Mouse (Mus musculus) stomach, embryonic 15.5 days (tissue): ENCODE data around the gene Kras. TPM values are rescaled to one million over a fixed set of nuclear protein-coding genes. Genes with fewer than 3 reads are reported as not detected.
A peak's percentile ranks its signal among the peaks of the same experiment; 100 is the strongest.

Experiments used
- ATAC-seq: fragments of 200-750 bp; cut with Nextera tagmentation; 2 replicates; pipeline ENCODE4 v1.8.0; 2017; ENCODE audit warnings: low read depth, moderate number of reproducible peaks, moderate TSS enrichment; ENCODE audit not compliant: insufficient read depth, low FRiP score
- H3K27ac ChIP-seq: fragments of 300-500 bp; sonication (generic); 2 replicates; pipeline ENCODE4 v1.5.1; 2015; ENCODE audit warnings: mild to moderate bottlenecking, inconsistent platforms
- H3K27me3 ChIP-seq: fragments of 300-500 bp; sonication (generic); replicated peaks from 2 replicates; pipeline ENCODE4 v1.6.1; 2015; ENCODE audit warnings: inconsistent platforms
- H3K36me3 ChIP-seq: fragments of 300-500 bp; sonication (generic); 2 replicates; pipeline ENCODE4 v1.6.1; 2015; ENCODE audit warnings: inconsistent platforms
- H3K4me1 ChIP-seq: fragments of 300-500 bp; sonication (generic); 2 replicates; pipeline ENCODE4 v1.6.1; 2015; ENCODE audit warnings: inconsistent platforms
- H3K4me2 ChIP-seq: fragments of 300-500 bp; sonication (generic); 2 replicates; pipeline ENCODE4 v1.6.1; 2015; ENCODE audit warnings: mild to moderate bottlenecking, inconsistent platforms
- H3K4me3 ChIP-seq: fragments of 300-500 bp; sonication (generic); replicated peaks from 2 replicates; pipeline ENCODE4 v1.5.1; 2015; ENCODE audit warnings: inconsistent platforms
- H3K9ac ChIP-seq: fragments of 300-500 bp; sonication (generic); 2 replicates; pipeline ENCODE4 v1.6.1; 2015; ENCODE audit warnings: inconsistent platforms
- H3K9me3 ChIP-seq: fragments of 300-500 bp; sonication (generic); 2 replicates; pipeline ENCODE4 v1.6.1; 2016; ENCODE audit warnings: inconsistent platforms
- WGBS: fragments of 180-500 bp; shearing (Covaris S2); methylation state at CpG from one replicate; pipeline ENCODE4 v1.1.7; 2015; 5-methylcytosine and 5-hydroxymethylcytosine counted together
- polyA plus RNA-seq: library from polyadenylated mRNA; unstranded; fragments of >200 nt; fragmentation: Nextera tagmentation; extraction: Ambion mirVana; gene quantifications from 2 replicates; pipeline ENCODE4 v1.2.1, GENCODE M21; 2015

Gene Kras
- polyA plus RNA-seq, 1 experiment from 2014 or later, result 66.8 TPM

- H3K9ac ChIP-seq, result no peak overlapping the region
- H3K36me3 ChIP-seq, result no peaks in the 10 kb centered on the region
- no peaks in the 10 kb centered on the region; the same call in 1 of the 2 replicates for H3K27me3 ChIP-seq
- ATAC-seq, result no peak
- no peak overlapping the region for H3K27ac ChIP-seq
- peaks cover 19% of the 10 kb centered on the region for H3K4me1 ChIP-seq
- no peak overlapping the region for H3K4me2 ChIP-seq
- no peak overlapping the region for H3K4me3 ChIP-seq
- 62% methylated on average over 10 of the region's 10 CpGs for WGBS
- no peaks in the 10 kb centered on the region for H3K9me3 ChIP-seq
Measured at GRCm38 (mm10) chr6:145176474-145176873, 73.6 kb downstream of the Kras start.

DNA sequence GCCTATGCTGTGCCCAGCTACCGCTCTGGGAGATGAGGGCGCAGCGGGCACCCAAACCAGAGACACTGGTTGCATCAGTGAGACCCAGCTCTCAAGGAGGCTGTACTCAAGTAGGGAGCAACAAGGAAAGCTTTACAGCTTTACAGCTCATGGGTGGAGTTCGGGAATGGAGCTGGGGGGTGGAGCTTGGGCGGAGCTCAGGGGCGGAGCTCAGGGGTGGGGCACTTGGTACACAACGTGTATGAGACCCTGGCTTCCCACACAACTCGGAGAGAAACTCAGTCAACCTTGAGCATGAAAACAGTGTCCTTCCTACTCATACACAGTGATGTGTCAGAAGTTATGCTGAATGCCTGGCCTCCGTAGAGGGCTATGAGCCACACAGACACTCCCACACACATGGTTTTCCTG is 74.5 kb downstream of the Kras start:
- 36% methylated on average over 9 of the region's 9 CpGs for WGBS
- Histone ChIP-seq H3K4me1 (peaks cover 19% of the 10 kb centered on the region), H3K4me3 (no peak overlapping the region), H3K9me3 (no peaks in the 10 kb centered on the region), H3K27me3 (no peaks in the 10 kb centered on the region; the same call in 1 of the 2 replicates), H3K9ac (no peak overlapping the region), H3K36me3 (no peaks in the 10 kb centered on the region), H3K27ac (no peak overlapping the region), H3K4me2 (no peak overlapping the region)
- peak; percentile 21; the same call in 1 of the 2 replicates for ATAC-seq

- Histone ChIP-seq H3K4me2 (peak overlapping the region; percentile 30), H3K9me3 (no peaks in the 10 kb centered on the region), H3K27me3 (no peaks in the 10 kb centered on the region; the same call in 1 of the 2 replicates), H3K4me3 (no peak overlapping the region), H3K27ac (peak overlapping the region; percentile 40; the same call in 1 of the 2 replicates), H3K36me3 (no peaks in the 10 kb centered on the region), H3K9ac (no peak overlapping the region), H3K4me1 (peaks cover 19% of the 10 kb centered on the region)
- whole genome bisulfite sequencing, result 6% methylated on average over 11 of the region's 11 CpGs
- ATAC-seq, result peak; percentile 88
Measured at GRCm38 (mm10) chr6:145173781-145174191, 76.3 kb downstream of the Kras start.

DNA sequence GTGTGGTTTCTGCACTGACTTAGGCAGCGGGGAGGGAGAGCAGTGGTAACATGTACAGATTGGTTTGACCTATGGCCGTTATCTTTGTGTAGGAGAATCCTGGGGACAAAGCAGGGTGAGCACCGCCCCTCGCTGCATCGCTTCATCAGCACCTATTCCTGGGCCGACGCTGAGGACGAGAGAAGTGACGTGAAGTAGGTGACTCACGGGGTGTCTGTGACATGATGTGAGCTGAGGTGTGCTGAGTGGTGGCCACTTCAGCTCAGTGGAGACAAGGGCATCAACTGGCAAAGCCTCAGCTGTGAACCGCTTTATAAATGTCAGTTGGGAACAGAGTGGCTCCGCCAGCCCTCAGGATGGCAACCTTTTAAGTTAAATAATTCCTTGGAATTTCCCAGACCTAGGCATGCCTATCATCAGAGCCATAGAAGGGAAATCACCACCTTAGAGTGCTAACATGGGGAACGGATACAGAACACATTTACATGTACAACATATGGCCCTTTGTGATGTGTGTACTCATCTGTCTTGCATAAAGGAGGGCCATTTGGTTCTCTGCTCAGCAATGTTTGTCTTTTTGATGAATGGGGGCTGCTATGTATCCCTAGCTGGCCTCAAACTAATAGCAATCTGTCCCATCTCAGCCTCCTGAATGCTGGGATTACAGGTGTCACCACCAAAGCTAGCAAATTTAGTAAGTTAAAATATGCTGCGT is 78.0 kb downstream of the Kras start:
- no peak for ATAC-seq
- WGBS, result 77% methylated on average over 14 of the region's 14 CpGs
- Histone ChIP-seq H3K27ac (no peak overlapping the region), H3K27me3 (no peaks in the 10 kb centered on the region; the same call in 1 of the 2 replicates), H3K9ac (no peak overlapping the region), H3K36me3 (no peaks in the 10 kb centered on the region), H3K4me1 (peaks cover 19% of the 10 kb centered on the region), H3K9me3 (no peaks in the 10 kb centered on the region), H3K4me2 (no peak overlapping the region), H3K4me3 (no peak overlapping the region)

Other genes with a start within 250 kb of the Kras start
- 6.6 and 11.8 TPM in 2 replicates for gene Bcat1, start 174.1 kb downstream of the Kras start, polyA plus RNA-seq
- 14.3 and 18.7 TPM in 2 replicates for gene Lrmp, start 134.6 kb downstream of the Kras start, polyA plus RNA-seq
- 0.19 and 0.49 TPM in 2 replicates for gene Casc1, start 39.2 kb downstream of the Kras start, polyA plus RNA-seq
- 36.1 and 36.6 TPM in 2 replicates for gene Etfrf1, start 39.1 kb downstream of the Kras start, polyA plus RNA-seq